Comparison of ENCODE assay signal across 8 mouse cellular contexts in the genomic region with DNA sequence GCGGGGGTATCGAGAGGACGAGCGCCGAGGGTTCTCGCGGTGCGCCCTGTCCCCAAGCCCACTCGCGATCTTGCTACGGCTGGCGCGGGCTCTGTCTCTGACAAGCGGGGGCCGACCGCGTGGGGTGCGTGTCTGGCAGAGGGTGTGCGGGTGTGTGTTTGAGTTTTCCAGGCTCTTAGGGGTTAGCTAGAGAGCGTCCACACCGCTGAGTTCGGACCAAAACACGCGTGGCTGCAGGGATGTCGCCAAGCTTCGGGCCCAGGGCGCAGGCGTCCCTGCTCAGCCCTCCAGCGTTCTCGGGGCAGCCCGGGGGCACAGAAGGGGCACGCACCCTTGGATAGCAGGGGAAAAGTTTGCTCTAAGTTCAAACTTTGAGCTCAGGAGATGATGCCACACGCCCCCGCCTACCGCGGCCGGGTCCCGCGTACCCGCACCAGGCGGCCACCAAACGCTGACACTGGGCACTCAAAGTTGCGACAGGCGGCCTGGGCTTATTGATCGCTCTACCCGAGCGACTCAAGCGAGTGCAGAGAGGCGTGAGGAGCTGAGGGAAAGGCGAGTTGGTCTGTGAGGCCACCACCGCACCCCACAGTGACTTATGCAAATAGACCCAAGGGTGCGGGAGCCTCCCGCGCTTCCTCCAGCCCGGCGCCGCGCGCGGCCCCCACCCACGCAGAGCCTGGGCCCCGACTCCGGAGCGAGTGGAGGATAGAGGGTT. TPM values are rescaled to one million over a fixed set of nuclear protein-coding genes. Genes with fewer than 3 reads are reported as not detected.
DNase-seq lines count a peak whose midpoint lies in the region; ATAC-seq and TF ChIP-seq lines count a peak whose summit lies in the region.

No protein-coding gene starts in this region.

- H3K27me3 ChIP-seq in E14TG2a.4 (ENCODE audit: insufficient read depth, low read length): peaks cover 43% of the 10 kb centered on the region
- no peaks in the 10 kb centered on the region for H3K27me3 ChIP-seq in forebrain, embryonic 10.5 days (ENCODE audit: poor library complexity, severe bottlenecking)
- no peaks in the 10 kb centered on the region for H3K27me3 ChIP-seq in heart, embryonic 16.5 days (ENCODE audit: control insufficient read depth, insufficient read depth, low read length)
- H3K27me3 ChIP-seq in neural tube, embryonic 13.5 days: no peaks in the 10 kb centered on the region
- no peaks in the 10 kb centered on the region for H3K27me3 ChIP-seq in testis, adult 2 months (ENCODE audit: control insufficient read depth, insufficient read depth, low read length)

- H3K27ac ChIP-seq in forebrain, embryonic 10.5 days: peak overlapping the region; percentile 100
- peak overlapping the region; percentile 100 for H3K27ac ChIP-seq in heart, embryonic 16.5 days (ENCODE audit: low read length)
- H3K27ac ChIP-seq in neural tube, embryonic 13.5 days (replicated peaks): peak overlapping the region; percentile 100
- H3K27ac ChIP-seq in testis, adult 2 months (ENCODE audit: control insufficient read depth, insufficient read depth, low read depth, low read length): peak overlapping the region; percentile 64

- TF ChIP-seq POLR2A in brain, embryonic 14.5 days (IDR thresholded peaks at IDR 0.05; ENCODE audit: borderline replicate concordance, extremely low read depth, insufficient read depth, insufficient read length, poor library complexity, severe bottlenecking): 0 out of 2 replicates have a peak, but pooled peaks have one; percentile 4
- no peak for TF ChIP-seq POLR2A in lung, adult 2 months (IDR thresholded peaks at IDR 0.05; ENCODE audit: borderline replicate concordance, extremely low read depth, low read depth, low read length)
- TF ChIP-seq POLR2A in testis, adult 2 months (IDR thresholded peaks at IDR 0.05; ENCODE audit: control insufficient read depth, low read depth, low read length): no peak

- TF ChIP-seq CTCF in E14TG2a.4 (conservative IDR thresholded peaks at IDR 0.05; ENCODE audit: low read length): no peak
- TF ChIP-seq CTCF in brain, embryonic 14.5 days (IDR thresholded peaks at IDR 0.05; ENCODE audit: borderline replicate concordance, extremely low read depth, insufficient read depth, insufficient read length): no peak
- no peak for TF ChIP-seq CTCF in lung, adult 2 months (IDR thresholded peaks at IDR 0.05; ENCODE audit: insufficient read depth, low read length)
- no peak for TF ChIP-seq CTCF in testis, adult 2 months (IDR thresholded peaks at IDR 0.05; ENCODE audit: control insufficient read depth, insufficient read depth, insufficient replicate concordance, low read depth, low read length)

- ATAC-seq in heart, embryonic 16.5 days (replicated peaks; ENCODE audit: extremely low read depth, insufficient read depth, low FRiP score): no peak; the same call in 1 of the 2 replicates
- peak; percentile 46 for ATAC-seq in neural tube, embryonic 13.5 days (ENCODE audit: low read depth)

- H3K4me3 ChIP-seq in E14TG2a.4 (replicated peaks; ENCODE audit: low read length): peak overlapping the region; percentile 78
- peak overlapping the region; percentile 90 for H3K4me3 ChIP-seq in forebrain, embryonic 10.5 days
- peak overlapping the region; percentile 93 for H3K4me3 ChIP-seq in heart, embryonic 16.5 days (ENCODE audit: low read length)
- H3K4me3 ChIP-seq in lung, adult 2 months (replicated peaks; ENCODE audit: extremely low read depth, low read depth, low read length): peak overlapping the region; percentile 90
- peak overlapping the region; percentile 73 for H3K4me3 ChIP-seq in neural tube, embryonic 13.5 days
- peak overlapping the region; percentile 94 for H3K4me3 ChIP-seq in testis, adult 2 months (ENCODE audit: control insufficient read depth, low read depth, low read length)

- H3K9me3 ChIP-seq in E14TG2a.4 (ENCODE audit: low read length): no peaks in the 10 kb centered on the region
- H3K9me3 ChIP-seq in forebrain, embryonic 10.5 days: no peaks in the 10 kb centered on the region
- no peaks in the 10 kb centered on the region for H3K9me3 ChIP-seq in heart, embryonic 16.5 days (replicated peaks; ENCODE audit: control insufficient read depth, low read length)
- H3K9me3 ChIP-seq in neural tube, embryonic 13.5 days: no peaks in the 10 kb centered on the region

- DNase-seq in brain, embryonic 14.5 days (ENCODE audit: low read depth): peak; percentile 68
- DNase-seq in forebrain, embryonic 10.5 days (ENCODE audit: extremely low spot score, low spot score): peak; percentile 64
- peak; percentile 45 to 66 for DNase-seq in kidney, postnatal 25 days
- peak; percentile 74 for DNase-seq in lung, adult 2 months

- WGBS in forebrain, embryonic 10.5 days: under 1% methylated on average over 64 of the region's 64 CpGs
- WGBS in heart, embryonic 16.5 days: under 1% methylated on average over 64 of the region's 64 CpGs
- WGBS in lung, adult 2 months: under 1% methylated on average over 64 of the region's 64 CpGs
- under 1% methylated on average over 64 of the region's 64 CpGs for WGBS in neural tube, embryonic 13.5 days

- H3K36me3 ChIP-seq in E14TG2a.4 (ENCODE audit: insufficient read depth, low read length): no peaks in the 10 kb centered on the region
- H3K36me3 ChIP-seq in forebrain, embryonic 10.5 days (replicated peaks): peaks cover 8% of the 10 kb centered on the region
- H3K36me3 ChIP-seq in heart, embryonic 16.5 days (ENCODE audit: control insufficient read depth, insufficient read depth): peaks cover under 1% of the 10 kb centered on the region; the same call in 1 of the 2 replicates
- no peaks in the 10 kb centered on the region for H3K36me3 ChIP-seq in neural tube, embryonic 13.5 days
- no peaks in the 10 kb centered on the region for H3K36me3 ChIP-seq in testis, adult 2 months (ENCODE audit: control insufficient read depth, insufficient read depth, low read length)

- H3K4me1 ChIP-seq in E14TG2a.4 (replicated peaks; ENCODE audit: low read depth, low read length): peaks cover 26% of the 10 kb centered on the region
- peaks cover 72% of the 10 kb centered on the region for H3K4me1 ChIP-seq in forebrain, embryonic 10.5 days
- H3K4me1 ChIP-seq in heart, embryonic 16.5 days (ENCODE audit: control insufficient read depth, insufficient read depth, low read length): peaks cover 7% of the 10 kb centered on the region
- no peaks in the 10 kb centered on the region for H3K4me1 ChIP-seq in lung, adult 2 months (ENCODE audit: control insufficient read depth, insufficient read depth, low read length)
- H3K4me1 ChIP-seq in neural tube, embryonic 13.5 days (replicated peaks): peaks cover 28% of the 10 kb centered on the region
- H3K4me1 ChIP-seq in testis, adult 2 months (ENCODE audit: control insufficient read depth, insufficient read depth, low read length): peaks cover 7% of the 10 kb centered on the region

- H3K4me2 ChIP-seq in heart, embryonic 16.5 days (ENCODE audit: low read depth, low read length): peak overlapping the region; percentile 83
- peak overlapping the region; percentile 98 for H3K4me2 ChIP-seq in neural tube, embryonic 13.5 days

- H3K9ac ChIP-seq in heart, embryonic 16.5 days (ENCODE audit: low read length): peak overlapping the region; percentile 98
- peak overlapping the region; percentile 98 for H3K9ac ChIP-seq in neural tube, embryonic 13.5 days

RNA-seq across cellular contexts. Expression of a gene that starts 0.7 kb away (rescaled TPM):
- 55.0 and 68.1 TPM in 2 replicates for polyA plus RNA-seq in brain, embryonic 14.5 days (2012; rRNA removed)
- 57.8 and 64.8 TPM in 2 replicates for polyA plus RNA-seq in forebrain, embryonic 10.5 days (2016; fragmentation: Nextera tagmentation; extraction: Ambion mirVana)
- 59.0 and 67.8 TPM in 2 replicates for polyA plus RNA-seq in heart, embryonic 16.5 days (2015; fragmentation: Nextera tagmentation; extraction: Ambion mirVana)
- 135 and 169 TPM in 2 replicates for polyA plus RNA-seq in lung, adult 2 months (2012; rRNA removed)
- 73.2 and 74.0 TPM in 2 replicates for polyA plus RNA-seq in neural tube, embryonic 13.5 days (2015; fragmentation: Nextera tagmentation; extraction: Ambion mirVana)
- 34.8 and 36.3 TPM in 2 replicates for polyA plus RNA-seq in testis, adult 2 months (2012; rRNA removed)
